ENCODE assay signal across 8 mouse cellular contexts in the genomic region with DNA sequence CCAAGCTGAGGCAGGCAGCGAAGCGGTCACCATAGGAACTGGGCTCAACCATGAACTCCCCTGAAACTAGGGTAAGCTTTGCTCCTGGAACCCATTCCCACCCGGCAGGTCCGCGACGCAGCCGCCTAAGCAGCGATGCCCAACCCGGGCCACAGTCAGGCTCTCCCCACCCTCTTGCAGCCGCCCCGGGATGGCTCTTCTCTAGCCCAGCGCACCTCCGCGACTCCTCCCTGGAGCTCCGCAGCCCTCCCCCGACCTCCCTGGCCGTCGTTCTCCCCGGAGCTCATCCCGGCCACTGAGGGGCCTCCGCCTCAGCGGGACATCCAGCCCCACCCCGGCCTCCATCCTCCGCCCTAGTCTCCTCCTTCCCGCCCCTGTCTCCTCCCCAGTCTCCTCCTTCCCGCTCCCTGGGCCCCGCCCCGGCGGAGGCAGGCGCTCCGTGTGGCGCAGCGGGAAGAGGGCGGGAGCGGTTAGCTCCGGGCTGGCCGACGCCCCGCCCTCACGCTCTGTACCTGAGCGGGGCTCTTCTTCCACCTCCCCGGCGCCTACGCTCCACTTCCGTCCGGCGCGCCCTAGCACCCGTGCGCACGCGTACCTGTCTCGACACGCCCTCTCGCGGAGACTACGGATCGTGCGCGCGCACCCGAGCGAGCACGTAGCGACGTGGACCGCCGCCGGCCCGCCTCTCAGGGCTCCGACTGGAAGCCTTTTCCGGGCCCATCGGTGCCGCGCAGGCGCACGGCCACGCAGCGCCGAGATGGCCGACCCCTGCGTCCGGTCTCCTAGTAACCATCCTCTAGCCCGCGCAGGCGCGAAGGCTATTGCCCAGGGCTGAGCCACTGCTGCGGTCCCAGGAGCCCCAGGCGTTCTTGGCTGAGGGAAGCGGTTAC. TPM values are rescaled to one million over a fixed set of nuclear protein-coding genes. Genes with fewer than 3 reads are reported as not detected.
DNase-seq lines count a peak whose midpoint lies in the region; ATAC-seq and TF ChIP-seq lines count a peak whose summit lies in the region.

No protein-coding gene starts in this region.

- peak; percentile 98 for DNase-seq in G1E (ENCODE audit: low spot score)
- peak; percentile 99 to 100 for DNase-seq in cerebellum, adult 18-20 months
- DNase-seq in heart, postnatal 36 days, result peak; percentile 99
- peak; percentile 99 for DNase-seq in layer of hippocampus, adult 2 months (ENCODE audit: low spot score in 2 of 2)
- DNase-seq in lung, embryonic 14.5 days, result peak; percentile 100
- peak; percentile 99 for DNase-seq in thymus, adult 2 months

- peaks cover 28% of the 10 kb centered on the region for H3K4me1 ChIP-seq in G1E (ENCODE audit: insufficient read depth, low read depth, low read length)
- peaks cover 7% of the 10 kb centered on the region for H3K4me1 ChIP-seq in forebrain, embryonic 16.5 days (replicated peaks; ENCODE audit: control insufficient read depth, insufficient read depth, low read length)
- no peaks in the 10 kb centered on the region for H3K4me1 ChIP-seq in lung, embryonic 14.5 days (ENCODE audit: insufficient read depth)
- H3K4me1 ChIP-seq in olfactory bulb, adult 2 months (ENCODE audit: control insufficient read depth, insufficient read depth, low read length), result no peaks in the 10 kb centered on the region
- 0 out of 2 replicates have a peak, but pooled peaks cover 4% of the 10 kb centered on the region for H3K4me1 ChIP-seq in thymus, adult 2 months (replicated peaks; ENCODE audit: control insufficient read depth, insufficient read depth, low read length)

- H3K4me3 ChIP-seq in G1E (ENCODE audit: low read depth, low read length), result peak overlapping the region; percentile 80
- peak overlapping the region; percentile 59 for H3K4me3 ChIP-seq in forebrain, embryonic 16.5 days (replicated peaks; ENCODE audit: low read length)
- peak overlapping the region; percentile 86 for H3K4me3 ChIP-seq in layer of hippocampus, adult 2 months
- H3K4me3 ChIP-seq in lung, embryonic 14.5 days (ENCODE audit: low read depth, low read length), result peak overlapping the region; percentile 57
- H3K4me3 ChIP-seq in olfactory bulb, adult 2 months (ENCODE audit: insufficient read depth, low read depth, low read length), result peak overlapping the region; percentile 66
- peak overlapping the region; percentile 82 for H3K4me3 ChIP-seq in thymus, adult 2 months (ENCODE audit: control insufficient read depth, insufficient read depth, low read length)

- peak overlapping the region; percentile 74 for H3K27ac ChIP-seq in forebrain, embryonic 16.5 days (ENCODE audit: low read length)
- peak overlapping the region; percentile 98 for H3K27ac ChIP-seq in layer of hippocampus, adult 2 months
- H3K27ac ChIP-seq in lung, embryonic 14.5 days (ENCODE audit: low read depth), result peak overlapping the region; percentile 86
- peak overlapping the region; percentile 89 for H3K27ac ChIP-seq in olfactory bulb, adult 2 months (ENCODE audit: insufficient read depth, low read depth, low read length)
- peak overlapping the region; percentile 16; the same call in 1 of the 2 replicates for H3K27ac ChIP-seq in thymus, adult 2 months (ENCODE audit: control insufficient read depth, insufficient read depth, low read length)

- TF ChIP-seq CTCF in G1E (IDR thresholded peaks at IDR 0.05; ENCODE audit: low read depth, low read length), result no peak
- peak; percentile 68 for TF ChIP-seq CTCF in layer of hippocampus, adult 2 months (conservative IDR thresholded peaks at IDR 0.05)
- TF ChIP-seq CTCF in lung, embryonic 14.5 days (IDR thresholded peaks at IDR 0.05; ENCODE audit: low read depth), result peak; percentile 56
- no peak for TF ChIP-seq CTCF in olfactory bulb, adult 2 months (IDR thresholded peaks at IDR 0.05; ENCODE audit: insufficient read depth, low read depth, low read length)
- TF ChIP-seq CTCF in thymus, adult 2 months (IDR thresholded peaks at IDR 0.05; ENCODE audit: borderline replicate concordance, control insufficient read depth, extremely low read depth, insufficient read depth, low read length, poor library complexity), result peak; percentile 64; the same call in 1 of the 2 replicates

- TF ChIP-seq POLR2A in olfactory bulb, adult 2 months (IDR thresholded peaks at IDR 0.05; ENCODE audit: insufficient read depth, low read depth, low read length), result peak; percentile 89
- peak; percentile 68 for TF ChIP-seq POLR2A in thymus, adult 2 months (IDR thresholded peaks at IDR 0.05; ENCODE audit: control insufficient read depth, extremely low read depth, insufficient read depth, low read length, poor library complexity)

- no peaks in the 10 kb centered on the region for H3K36me3 ChIP-seq in G1E (replicated peaks)
- H3K36me3 ChIP-seq in forebrain, embryonic 16.5 days (ENCODE audit: control insufficient read depth, insufficient read depth), result no peaks in the 10 kb centered on the region
- H3K36me3 ChIP-seq in lung, embryonic 14.5 days (ENCODE audit: insufficient read depth), result no peaks in the 10 kb centered on the region
- no peaks in the 10 kb centered on the region for H3K36me3 ChIP-seq in thymus, adult 2 months (ENCODE audit: control insufficient read depth, insufficient read depth, low read length)

- peak overlapping the region; percentile 85 for H3K4me2 ChIP-seq in forebrain, embryonic 16.5 days (ENCODE audit: low read length)
- H3K4me2 ChIP-seq in lung, embryonic 14.5 days, result peak overlapping the region; percentile 81

- H3K9me3 ChIP-seq in G1E (replicated peaks), result no peaks in the 10 kb centered on the region
- H3K9me3 ChIP-seq in forebrain, embryonic 16.5 days (ENCODE audit: control insufficient read depth, low read length), result no peaks in the 10 kb centered on the region
- H3K9me3 ChIP-seq in lung, embryonic 14.5 days (ENCODE audit: low read depth, low read length), result no peaks in the 10 kb centered on the region

- intact Hi-C loops in heart, postnatal 36 days (cut with DNase I), result loop anchor here (1.0 to 10.0 kb wide), 3 partner anchors 26 to 1800 kb away; a partner anchor contains a TSS

- H3K27me3 ChIP-seq in G1E (ENCODE audit: insufficient read depth, low read length), result peaks cover 4% of the 10 kb centered on the region; the same call in 1 of the 2 replicates
- H3K27me3 ChIP-seq in forebrain, embryonic 16.5 days (replicated peaks; ENCODE audit: control insufficient read depth, insufficient read depth, low read length), result 0 out of 2 replicates have a peak, but pooled peaks cover 3% of the 10 kb centered on the region
- H3K27me3 ChIP-seq in lung, embryonic 14.5 days (ENCODE audit: insufficient read depth, low read length), result no peaks in the 10 kb centered on the region
- no peaks in the 10 kb centered on the region for H3K27me3 ChIP-seq in thymus, adult 2 months (ENCODE audit: control insufficient read depth, insufficient read depth, low read length)

- H3K9ac ChIP-seq in forebrain, embryonic 16.5 days (replicated peaks; ENCODE audit: low read depth, low read length), result peak overlapping the region; percentile 81
- peak overlapping the region; percentile 64 for H3K9ac ChIP-seq in lung, embryonic 14.5 days

- under 1% methylated on average over 87 of the region's 90 CpGs for WGBS in forebrain, embryonic 16.5 days
- under 1% methylated on average over 84 of the region's 90 CpGs for WGBS in lung, embryonic 14.5 days
- under 1% methylated on average over 90 of the region's 90 CpGs for WGBS in olfactory bulb, adult 2 months
- under 1% methylated on average over 87 of the region's 90 CpGs for WGBS in thymus, adult 2 months

- ATAC-seq in G1E (ENCODE audit: extremely low read depth, insufficient number of reproducible peaks, low FRiP score, poor library complexity, severe bottlenecking), result peak; percentile 90
- peak; percentile 96 for ATAC-seq in forebrain, embryonic 16.5 days
- peak; percentile 97 for ATAC-seq in lung, embryonic 14.5 days (ENCODE audit: insufficient read depth)

RNA-seq across cellular contexts. Expression of a gene that starts 1.5 kb away (rescaled TPM):
- total RNA-seq in G1E (2014; fragmentation: Nextera tagmentation), result 8.6 and 10.2 TPM in 2 replicates
- 7.4 and 8.9 TPM in 2 replicates for total RNA-seq in G1E (2017)
- polyA plus RNA-seq in G1E (2012), result 0.23 and 0.41 TPM in 2 replicates
- 24.9 and 26.0 TPM in 2 replicates for polyA plus RNA-seq in forebrain, embryonic 16.5 days (2015; fragmentation: Nextera tagmentation; extraction: Ambion mirVana)
- total RNA-seq in heart, postnatal 36 days (2021), result 1 to 10 TPM; 3.8 to 3.9 TPM
- 10 to 100 TPM; 24.8 to 28.6 TPM for total RNA-seq in layer of hippocampus, adult 2 months (2021)
- polyA plus RNA-seq in lung, embryonic 14.5 days (2014; fragmentation: Nextera tagmentation; extraction: Ambion mirVana), result 7.7 TPM in 2 replicates
- not detected in 2 replicates for polyA plus RNA-seq in olfactory bulb, adult 2 months (2012; ENCODE audit: insufficient read depth, insufficient read length, low replicate concordance, missing spikeins)
- 0.97 and 0.99 TPM in 2 replicates for polyA plus RNA-seq in thymus, adult 2 months (2012; rRNA removed)

RNA-seq across cellular contexts. Expression of a gene that starts 6.8 kb away (rescaled TPM):
- 16.9 and 20.0 TPM in 2 replicates for total RNA-seq in G1E (2014; fragmentation: Nextera tagmentation)
- total RNA-seq in G1E (2017), result 9.2 and 9.7 TPM in 2 replicates
- polyA plus RNA-seq in G1E (2012), result 0.88 and 1.1 TPM in 2 replicates
- polyA plus RNA-seq in forebrain, embryonic 16.5 days (2015; fragmentation: Nextera tagmentation; extraction: Ambion mirVana), result 9.2 and 9.5 TPM in 2 replicates
- total RNA-seq in heart, postnatal 36 days (2021), result 10 to 100 TPM; 12.2 to 12.3 TPM
- 1 to 10 TPM; 6.9 to 7.4 TPM for total RNA-seq in layer of hippocampus, adult 2 months (2021)
- polyA plus RNA-seq in lung, embryonic 14.5 days (2014; fragmentation: Nextera tagmentation; extraction: Ambion mirVana), result 7.2 and 9.4 TPM in 2 replicates
- polyA plus RNA-seq in olfactory bulb, adult 2 months (2012; ENCODE audit: insufficient read depth, insufficient read length, low replicate concordance, missing spikeins), result not detected in 2 replicates
- polyA plus RNA-seq in thymus, adult 2 months (2012; rRNA removed), result 1.3 and 1.6 TPM in 2 replicates

RNA-seq across cellular contexts. Expression of a gene that starts 25.5 kb away (rescaled TPM):
- total RNA-seq in G1E (2014; fragmentation: Nextera tagmentation) (51.3 and 68.6 TPM in 2 replicates), G1E (2017) (112 and 115 TPM in 2 replicates)
- polyA plus RNA-seq in G1E (2012), result 5.5 and 8.6 TPM in 2 replicates
- polyA plus RNA-seq in forebrain, embryonic 16.5 days (2015; fragmentation: Nextera tagmentation; extraction: Ambion mirVana), result 18.5 and 19.0 TPM in 2 replicates
- 1 to 10 TPM; 3.4 to 4.9 TPM for total RNA-seq in heart, postnatal 36 days (2021)
- 10 to 100 TPM; 11.0 to 12.2 TPM for total RNA-seq in layer of hippocampus, adult 2 months (2021)
- 24.2 and 26.4 TPM in 2 replicates for polyA plus RNA-seq in lung, embryonic 14.5 days (2014; fragmentation: Nextera tagmentation; extraction: Ambion mirVana)
- not detected in 2 replicates for polyA plus RNA-seq in olfactory bulb, adult 2 months (2012; ENCODE audit: insufficient read depth, insufficient read length, low replicate concordance, missing spikeins)
- 13.7 and 20.0 TPM in 2 replicates for polyA plus RNA-seq in thymus, adult 2 months (2012; rRNA removed)

RNA-seq across cellular contexts. Expression of a gene that starts 25.5 kb away (rescaled TPM):
- 249 and 299 TPM in 2 replicates for total RNA-seq in G1E (2014; fragmentation: Nextera tagmentation)
- 412 and 469 TPM in 2 replicates for total RNA-seq in G1E (2017)
- polyA plus RNA-seq in G1E (2012), result 43.2 and 76.5 TPM in 2 replicates
- 251 and 262 TPM in 2 replicates for polyA plus RNA-seq in forebrain, embryonic 16.5 days (2015; fragmentation: Nextera tagmentation; extraction: Ambion mirVana)
- total RNA-seq in heart, postnatal 36 days (2021), result 100 to 1,000 TPM; 396 to 431 TPM
- 100 to 1,000 TPM; 134 to 142 TPM for total RNA-seq in layer of hippocampus, adult 2 months (2021)
- polyA plus RNA-seq in lung, embryonic 14.5 days (2014; fragmentation: Nextera tagmentation; extraction: Ambion mirVana), result 247 and 261 TPM in 2 replicates
- polyA plus RNA-seq in olfactory bulb, adult 2 months (2012; ENCODE audit: insufficient read depth, insufficient read length, low replicate concordance, missing spikeins), result not detected in 2 replicates
- polyA plus RNA-seq in thymus, adult 2 months (2012; rRNA removed), result 47.2 and 56.4 TPM in 2 replicates

RNA-seq across cellular contexts. Expression of a gene that starts 51.5 kb away (rescaled TPM):
- not detected in 2 replicates for total RNA-seq in G1E (2014; fragmentation: Nextera tagmentation)
- total RNA-seq in G1E (2017), result 0.05 and 0.06 TPM in 2 replicates
- polyA plus RNA-seq in G1E (2012), result not detected in 2 replicates
- not detected in 2 replicates for polyA plus RNA-seq in forebrain, embryonic 16.5 days (2015; fragmentation: Nextera tagmentation; extraction: Ambion mirVana)
- not detected for total RNA-seq in heart, postnatal 36 days (2021)
- not detected for total RNA-seq in layer of hippocampus, adult 2 months (2021)
- polyA plus RNA-seq in lung, embryonic 14.5 days (2014; fragmentation: Nextera tagmentation; extraction: Ambion mirVana), result not detected in 2 replicates
- not detected in 2 replicates for polyA plus RNA-seq in olfactory bulb, adult 2 months (2012; ENCODE audit: insufficient read depth, insufficient read length, low replicate concordance, missing spikeins)
- 0.04 and 0.13 TPM in 2 replicates for polyA plus RNA-seq in thymus, adult 2 months (2012; rRNA removed)

Comparison
In these comparisons a context has a peak if more than half of its experiments do, and no peak if none do; other contexts are left out.
1. Peak in every context shown above with its lines: DNase-seq, ATAC-seq, H3K4me3 ChIP-seq and H3K27ac ChIP-seq.
2. CTCF ChIP-seq: peak in layer of hippocampus, adult 2 months (single experiment), lung, embryonic 14.5 days (single experiment) and thymus, adult 2 months (single experiment); none in G1E (single experiment) and olfactory bulb, adult 2 months (single experiment).
3. H3K27ac ChIP-seq: peak in every context shown above with its lines; median percentile 98 in layer of hippocampus, adult 2 months; 89 in olfactory bulb, adult 2 months; 86 in lung, embryonic 14.5 days; 74 in forebrain, embryonic 16.5 days; 16 in thymus, adult 2 months.